ENCODE assay signal across 10 mouse cellular contexts in genomic region chr3:96700376-96700775, GRCm38 (mm10). TPM values are rescaled to one million over a fixed set of nuclear protein-coding genes. Genes with fewer than 3 reads are reported as not detected.
DNase-seq lines count a peak whose midpoint lies in the region; ATAC-seq and TF ChIP-seq lines count a peak whose summit lies in the region.
"Had no signal": no experiment of that assay in that cellular context is flagged by ENCODE, and none has a peak within 500 bp of the region (broad histone marks: within the 10 kb centered on the region; RNA-seq: fewer than 3 reads in every experiment).

No protein-coding gene starts in this region.

- no peaks in the 10 kb centered on the region for H3K9me3 ChIP-seq in G1E (replicated peaks)

- H3K36me3 ChIP-seq in G1E (replicated peaks) = peaks cover 53% of the 10 kb centered on the region

- ATAC-seq in G1E (ENCODE audit: extremely low read depth, insufficient number of reproducible peaks, low FRiP score, poor library complexity, severe bottlenecking) = no peak

- peaks cover 22% of the 10 kb centered on the region for H3K4me1 ChIP-seq in G1E (ENCODE audit: insufficient read depth, low read depth, low read length)

- no peak overlapping the region for H3K4me3 ChIP-seq in G1E (ENCODE audit: low read depth, low read length)

- peak; percentile 58; the same call in 1 of the 2 replicates for TF ChIP-seq CTCF in G1E (IDR thresholded peaks at IDR 0.05; ENCODE audit: low read depth, low read length)

- peak; percentile 44 for DNase-seq in adrenal gland, postnatal 14 days
- DNase-seq in adrenal gland, adult 18-20 months (ENCODE audit: low spot score in 2 of 2) = no peak
- peak; percentile 22 to 73 for DNase-seq in kidney, postnatal 36 days
- no peak for DNase-seq in kidney, adult 18-20 months
- DNase-seq in G1E (ENCODE audit: low spot score) = peak; percentile 31
- DNase-seq in induced T-regulatory cell, adult 2 months (ENCODE audit: low read depth) = peak; percentile 72
- DNase-seq in frontal cortex, postnatal 14 days (ENCODE audit: low spot score in 2 of 2) = no peak
- DNase-seq in ovary, postnatal 10 days (ENCODE audit: low spot score) = no peak
- DNase-seq: gastrocnemius, postnatal 14 days; kidney, adult 8-10 months had no signal

- no peaks in the 10 kb centered on the region; the same call in 1 of the 2 replicates for H3K27me3 ChIP-seq in G1E (ENCODE audit: insufficient read depth, low read length)

RNA-seq across cellular contexts. Expression of gene Pias3, which starts 4.2 kb away (rescaled TPM):
- 21.3 and 31.9 TPM in 2 replicates for total RNA-seq in adrenal gland, postnatal 14 days (2021)
- 10 to 100 TPM; 19.7 to 20.1 TPM for total RNA-seq in adrenal gland, adult 18-20 months (2021)
- total RNA-seq in G1E (2014; fragmentation: Nextera tagmentation) (12.5 and 15.8 TPM in 2 replicates), G1E (2017) (5.5 and 7.3 TPM in 2 replicates)
- 10.6 and 12.1 TPM in 2 replicates for polyA plus RNA-seq in G1E (2012)

RNA-seq across cellular contexts. Expression of gene Nudt17, which starts 8.0 kb away (rescaled TPM):
- total RNA-seq in adrenal gland, postnatal 14 days (2021) = 3.6 and 4.1 TPM in 2 replicates
- 1 to 10 TPM; 1.5 TPM for total RNA-seq in adrenal gland, adult 18-20 months (2021)
- total RNA-seq in G1E (2014; fragmentation: Nextera tagmentation) (0.68 TPM in 1 of 2 replicates, not detected in the other), G1E (2017) (0.22 and 0.70 TPM in 2 replicates)
- 0.66 and 0.83 TPM in 2 replicates for polyA plus RNA-seq in G1E (2012)

RNA-seq across cellular contexts. Expression of gene Polr3c, which starts 27.1 kb away (rescaled TPM):
- 26.4 and 33.4 TPM in 2 replicates for total RNA-seq in adrenal gland, postnatal 14 days (2021)
- total RNA-seq in adrenal gland, adult 18-20 months (2021) = 10 to 100 TPM; 25.2 to 25.5 TPM
- total RNA-seq in G1E (2014; fragmentation: Nextera tagmentation) (79.4 and 84.4 TPM in 2 replicates), G1E (2017) (19.2 and 27.9 TPM in 2 replicates)
- polyA plus RNA-seq in G1E (2012) = 7.7 and 8.9 TPM in 2 replicates

RNA-seq across cellular contexts. Expression of gene Rnf115, which starts 27.1 kb away (rescaled TPM):
- total RNA-seq in adrenal gland, postnatal 14 days (2021) = 33.5 and 34.2 TPM in 2 replicates
- 10 to 100 TPM; 37.5 to 39.0 TPM for total RNA-seq in adrenal gland, adult 18-20 months (2021)
- 63.7 and 83.0 TPM in 2 replicates for total RNA-seq in G1E (2014; fragmentation: Nextera tagmentation)
- 79.1 and 81.7 TPM in 2 replicates for total RNA-seq in G1E (2017)
- polyA plus RNA-seq in G1E (2012) = 21.2 and 26.4 TPM in 2 replicates

RNA-seq across cellular contexts. Expression of gene Ankrd35, which starts 30.4 kb away (rescaled TPM):
- total RNA-seq in adrenal gland, postnatal 14 days (2021) = 1.7 and 2.9 TPM in 2 replicates
- 1 to 10 TPM; 1.3 to 6.6 TPM for total RNA-seq in adrenal gland, adult 18-20 months (2021)
- total RNA-seq in G1E (2014; fragmentation: Nextera tagmentation) (not detected in 2 replicates), G1E (2017) (0.06 TPM in 1 of 2 replicates, not detected in the other)
- polyA plus RNA-seq in G1E (2012) = not detected in 2 replicates

Comparison
In these comparisons a context has a peak if more than half of its experiments do, and no peak if none do; other contexts are left out.
1. DNase-seq: peak in adrenal gland, postnatal 14 days (single experiment), kidney, postnatal 36 days (2 of 2), G1E (single experiment) and induced T-regulatory cell, adult 2 months (single experiment); none in adrenal gland, adult 18-20 months (0 of 2), kidney, adult 18-20 months (single experiment), frontal cortex, postnatal 14 days (0 of 2) and ovary, postnatal 10 days (single experiment).